Mouse (Mus musculus): ENCODE measurements around the gene Crlf3. TPM values are rescaled to one million over a fixed set of nuclear protein-coding genes. Genes with fewer than 3 reads are reported as not detected.

Gene Crlf3
- polyA plus RNA-seq, 1 experiment from 2014 or later = 28.7 TPM

Other genes with a start within 250 kb of the Crlf3 start
- gene Utp6, start 118.6 kb downstream of the Crlf3 start, polyA plus RNA-seq (2015; fragmentation: Nextera tagmentation; extraction: Ambion mirVana) = 40.2 and 50.4 TPM in 2 replicates
- 13.5 and 17.8 TPM in 2 replicates for gene Suz12, start 87.9 kb downstream of the Crlf3 start, polyA plus RNA-seq (2015; fragmentation: Nextera tagmentation; extraction: Ambion mirVana)
- gene Atad5, start 8.4 kb upstream of the Crlf3 start, polyA plus RNA-seq (2015; fragmentation: Nextera tagmentation; extraction: Ambion mirVana) = 6.8 and 9.0 TPM in 2 replicates
- 22.6 and 23.0 TPM in 2 replicates for gene Tefm, start 61.2 kb upstream of the Crlf3 start, polyA plus RNA-seq (2015; fragmentation: Nextera tagmentation; extraction: Ambion mirVana)
- gene Adap2, start 73.1 kb upstream of the Crlf3 start, polyA plus RNA-seq (2015; fragmentation: Nextera tagmentation; extraction: Ambion mirVana) = 4.4 and 5.6 TPM in 2 replicates
- 11.6 and 13.3 TPM in 2 replicates for gene Rnf135, start 102.9 kb upstream of the Crlf3 start, polyA plus RNA-seq (2015; fragmentation: Nextera tagmentation; extraction: Ambion mirVana)
- gene Rhot1, start 128.0 kb upstream of the Crlf3 start, polyA plus RNA-seq (2015; fragmentation: Nextera tagmentation; extraction: Ambion mirVana) = 43.8 and 48.3 TPM in 2 replicates
- gene Rhbdl3, start 219.9 kb upstream of the Crlf3 start, polyA plus RNA-seq (2015; fragmentation: Nextera tagmentation; extraction: Ambion mirVana) = 3.6 and 3.8 TPM in 2 replicates